ENCODE assay signal across 9 mouse cellular contexts in genomic region chr12:27932382-27933140, GRCm38 (mm10).
DNase-seq lines count a peak whose midpoint lies in the region; ATAC-seq and TF ChIP-seq lines count a peak whose summit lies in the region.
"Had no signal": no experiment of that assay in that cellular context is flagged by ENCODE, and none has a peak within 500 bp of the region (broad histone marks: within the 10 kb centered on the region; RNA-seq: fewer than 3 reads in every experiment).

No protein-coding gene starts in this region.

- TF ChIP-seq CTCF in intestine, postnatal 0 days (IDR thresholded peaks at IDR 0.05; ENCODE audit: low read depth): no peak

- H3K27ac ChIP-seq in intestine, embryonic 14.5 days (ENCODE audit: low read depth): peak overlapping the region; percentile 33; the same call in 1 of the 2 replicates
- no peak overlapping the region for H3K27ac ChIP-seq in intestine, postnatal 0 days (ENCODE audit: low read depth, low read length)
- H3K27ac ChIP-seq in forebrain, embryonic 14.5 days (ENCODE audit: low read depth, low read length): peak overlapping the region; percentile 63
- peak overlapping the region; percentile 58; the same call in 1 of the 2 replicates for H3K27ac ChIP-seq in neural tube, embryonic 11.5 days (ENCODE audit: low read depth, low read length)

- no peaks in the 10 kb centered on the region for H3K36me3 ChIP-seq in intestine, embryonic 14.5 days (ENCODE audit: control insufficient read depth, insufficient read depth, low read length)
- no peaks in the 10 kb centered on the region for H3K36me3 ChIP-seq in intestine, postnatal 0 days (ENCODE audit: control insufficient read depth, insufficient read depth)
- no peaks in the 10 kb centered on the region for H3K36me3 ChIP-seq in forebrain, embryonic 14.5 days (ENCODE audit: control insufficient read depth, insufficient read depth, low read length)
- no peaks in the 10 kb centered on the region for H3K36me3 ChIP-seq in neural tube, embryonic 11.5 days (ENCODE audit: control insufficient read depth, insufficient read depth, low read length)

- H3K4me1 ChIP-seq in intestine, embryonic 14.5 days (replicated peaks; ENCODE audit: control insufficient read depth, insufficient read depth, low read length): peaks cover 18% of the 10 kb centered on the region; the same call in 1 of the 2 replicates
- no peaks in the 10 kb centered on the region for H3K4me1 ChIP-seq in intestine, postnatal 0 days (replicated peaks; ENCODE audit: control insufficient read depth, insufficient read depth, low read length)
- H3K4me1 ChIP-seq in forebrain, embryonic 14.5 days (ENCODE audit: control insufficient read depth, insufficient read depth, low read length): peaks cover 20% of the 10 kb centered on the region
- H3K4me1 ChIP-seq in neural tube, embryonic 11.5 days (ENCODE audit: control insufficient read depth, insufficient read depth, low read length): peaks cover 7% of the 10 kb centered on the region; the same call in 1 of the 2 replicates

- WGBS in intestine, embryonic 14.5 days: 21% methylated on average over 7 of the region's 7 CpGs
- WGBS in intestine, postnatal 0 days: 34% methylated on average over 7 of the region's 7 CpGs
- WGBS in forebrain, embryonic 14.5 days: 33% methylated on average over 7 of the region's 7 CpGs
- WGBS in neural tube, embryonic 11.5 days: 23% methylated on average over 7 of the region's 7 CpGs

- H3K9me3 ChIP-seq in intestine, embryonic 14.5 days (ENCODE audit: control insufficient read depth, low read length): no peaks in the 10 kb centered on the region
- no peaks in the 10 kb centered on the region for H3K9me3 ChIP-seq in intestine, postnatal 0 days (ENCODE audit: control insufficient read depth)
- H3K9me3 ChIP-seq in forebrain, embryonic 14.5 days (replicated peaks; ENCODE audit: control insufficient read depth, low read length): no peaks in the 10 kb centered on the region
- no peaks in the 10 kb centered on the region for H3K9me3 ChIP-seq in neural tube, embryonic 11.5 days (ENCODE audit: control insufficient read depth, low read length)

- intact Hi-C loops in heart, postnatal 36 days (cut with DNase I): no loop called here

- H3K9ac ChIP-seq in intestine, embryonic 14.5 days (ENCODE audit: low read length): no peak overlapping the region
- H3K9ac ChIP-seq in intestine, postnatal 0 days (ENCODE audit: low read depth, low read length): no peak overlapping the region
- H3K9ac ChIP-seq in forebrain, embryonic 14.5 days (ENCODE audit: low read length): no peak overlapping the region
- H3K9ac ChIP-seq in neural tube, embryonic 11.5 days (ENCODE audit: low read length): no peak overlapping the region

- no peak for ATAC-seq in intestine, embryonic 14.5 days (replicated peaks; ENCODE audit: low FRiP score, low TSS enrichment, low read depth)
- ATAC-seq in intestine, postnatal 0 days: no peak
- peak; percentile 88 for ATAC-seq in forebrain, embryonic 14.5 days
- ATAC-seq in neural tube, embryonic 11.5 days (ENCODE audit: insufficient read depth, low FRiP score, low TSS enrichment): no peak

- no peaks in the 10 kb centered on the region for H3K27me3 ChIP-seq in intestine, embryonic 14.5 days (replicated peaks; ENCODE audit: control insufficient read depth, insufficient read depth, low read length)
- no peaks in the 10 kb centered on the region for H3K27me3 ChIP-seq in intestine, postnatal 0 days (replicated peaks; ENCODE audit: control insufficient read depth, insufficient read depth, low read length)
- no peaks in the 10 kb centered on the region for H3K27me3 ChIP-seq in forebrain, embryonic 14.5 days (replicated peaks; ENCODE audit: control insufficient read depth, insufficient read depth, low read length)
- no peaks in the 10 kb centered on the region for H3K27me3 ChIP-seq in neural tube, embryonic 11.5 days (ENCODE audit: control insufficient read depth, insufficient read depth, low read length)

- H3K4me3 ChIP-seq in intestine, embryonic 14.5 days (ENCODE audit: low read depth, low read length): no peak overlapping the region
- no peak overlapping the region for H3K4me3 ChIP-seq in intestine, postnatal 0 days (ENCODE audit: low read depth, low read length)
- H3K4me3 ChIP-seq in forebrain, embryonic 14.5 days (ENCODE audit: low read depth, low read length): no peak overlapping the region
- no peak overlapping the region for H3K4me3 ChIP-seq in neural tube, embryonic 11.5 days (ENCODE audit: low read depth, low read length)
- H3K4me3 ChIP-seq: erythroblast, embryonic 14.5 days had no signal

- DNase-seq in intestine, embryonic 14.5 days (ENCODE audit: low spot score): peak; percentile 56
- peak; percentile 81 for DNase-seq in forebrain, embryonic 14.5 days (ENCODE audit: low spot score)
- DNase-seq in layer of hippocampus, postnatal 10 days (ENCODE audit: low spot score in 2 of 2): peak; percentile 29 to 33
- peak; percentile 46 for DNase-seq in neural tube, embryonic 11.5 days (ENCODE audit: low spot score)
- no peak for DNase-seq in urinary bladder, postnatal 36 days (ENCODE audit: low spot score in 2 of 2)
- DNase-seq in adipocyte (ENCODE audit: low spot score): no peak
- DNase-seq in heart, postnatal 36 days: no peak

- no peak overlapping the region for H3K4me2 ChIP-seq in intestine, embryonic 14.5 days (ENCODE audit: low read length)
- H3K4me2 ChIP-seq in intestine, postnatal 0 days (replicated peaks; ENCODE audit: low read depth): no peak overlapping the region
- no peak overlapping the region for H3K4me2 ChIP-seq in forebrain, embryonic 14.5 days (ENCODE audit: low read length)
- 0 out of 2 replicates have a peak overlapping the region, but pooled peaks have one; percentile 10 for H3K4me2 ChIP-seq in neural tube, embryonic 11.5 days (ENCODE audit: low read depth)

Comparison
In these comparisons a context has a peak if more than half of its experiments do, and no peak if none do; other contexts are left out.
1. DNase-seq: peak in intestine, embryonic 14.5 days (single experiment), forebrain, embryonic 14.5 days (single experiment), layer of hippocampus, postnatal 10 days (2 of 2) and neural tube, embryonic 11.5 days (single experiment); none in urinary bladder, postnatal 36 days (0 of 2), adipocyte (single experiment) and heart, postnatal 36 days (0 of 2).